Mouse (Mus musculus) liver, adult 2 months (tissue): ENCODE measurements at regions not wholly inside any gene's neighbourhood (a gene's known extent, or its start where the extent isn't known, plus 50 kb on each side); places are given as distances from the start of the nearest gene placed in this dataset.
A peak's percentile ranks its signal among the peaks of the same experiment; 100 is the strongest.

Experiments used
- DNase-seq: peaks from one replicate; pipeline ENCODE4 v3.0.0-alpha.2; 2011; ENCODE audit warnings: low read depth, low spot score; ENCODE audit errors: extremely low read depth
- H3K27ac ChIP-seq: fragments of 200-500 bp; replicated peaks from 2 replicates; pipeline ENCODE4 v1.5.1; 2012; ENCODE audit warnings: low read depth, mild to moderate bottlenecking, control low read depth, inconsistent platforms, low read length; ENCODE audit not compliant: insufficient read depth
- H3K27me3 ChIP-seq: fragments of 200-500 bp; 2 replicates; pipeline ENCODE4 v1.6.1; 2012; ENCODE audit warnings: mild to moderate bottlenecking, moderate library complexity, low read length, inconsistent platforms; ENCODE audit not compliant: control insufficient read depth, insufficient read depth
- H3K36me3 ChIP-seq: fragments of 200-500 bp; 2 replicates; pipeline ENCODE4 v1.6.1; 2012; ENCODE audit warnings: low read length, inconsistent platforms; ENCODE audit not compliant: control insufficient read depth, insufficient read depth
- H3K4me1 ChIP-seq: fragments of 200-500 bp; 2 replicates; pipeline ENCODE4 v1.6.1; 2011; ENCODE audit warnings: low read length; ENCODE audit not compliant: control insufficient read depth, insufficient read depth
- H3K4me3 ChIP-seq: fragments of 200-500 bp; 2 replicates; pipeline ENCODE4 v1.5.1; 2011; ENCODE audit warnings: low read depth, mild to moderate bottlenecking, control low read depth, low read length, moderate library complexity; ENCODE audit not compliant: insufficient read depth
- H3K79me2 ChIP-seq: fragments of 200-500 bp; 2 replicates; pipeline ENCODE4 v1.6.1; 2012; ENCODE audit warnings: inconsistent platforms, mild to moderate bottlenecking, low read length, moderate library complexity; ENCODE audit not compliant: control insufficient read depth, insufficient read depth
- H3K9ac ChIP-seq: fragments of 200-500 bp; 2 replicates; pipeline ENCODE4 v1.6.1; 2012; ENCODE audit warnings: low read depth, mild to moderate bottlenecking, control low read depth, inconsistent platforms, low read length
- CTCF ChIP-seq: fragments of 200-500 bp; IDR thresholded peaks from 2 replicates; pipeline ENCODE4 v1.5.1; 2011; ENCODE audit warnings: low read depth, low read length, control low read depth
- POLR2A ChIP-seq: fragments of 200-500 bp; IDR thresholded peaks from 2 replicates; pipeline ENCODE4 v1.6.1; 2011; ENCODE audit warnings: low read length, control low read depth; ENCODE audit not compliant: insufficient read depth; ENCODE audit errors: extremely low read depth
- WGBS: fragments of 180-500 bp; shearing (Covaris S2); methylation state at CpG from one replicate; pipeline ENCODE4 v1.1.7; 2018; 5-methylcytosine and 5-hydroxymethylcytosine counted together

DNA sequence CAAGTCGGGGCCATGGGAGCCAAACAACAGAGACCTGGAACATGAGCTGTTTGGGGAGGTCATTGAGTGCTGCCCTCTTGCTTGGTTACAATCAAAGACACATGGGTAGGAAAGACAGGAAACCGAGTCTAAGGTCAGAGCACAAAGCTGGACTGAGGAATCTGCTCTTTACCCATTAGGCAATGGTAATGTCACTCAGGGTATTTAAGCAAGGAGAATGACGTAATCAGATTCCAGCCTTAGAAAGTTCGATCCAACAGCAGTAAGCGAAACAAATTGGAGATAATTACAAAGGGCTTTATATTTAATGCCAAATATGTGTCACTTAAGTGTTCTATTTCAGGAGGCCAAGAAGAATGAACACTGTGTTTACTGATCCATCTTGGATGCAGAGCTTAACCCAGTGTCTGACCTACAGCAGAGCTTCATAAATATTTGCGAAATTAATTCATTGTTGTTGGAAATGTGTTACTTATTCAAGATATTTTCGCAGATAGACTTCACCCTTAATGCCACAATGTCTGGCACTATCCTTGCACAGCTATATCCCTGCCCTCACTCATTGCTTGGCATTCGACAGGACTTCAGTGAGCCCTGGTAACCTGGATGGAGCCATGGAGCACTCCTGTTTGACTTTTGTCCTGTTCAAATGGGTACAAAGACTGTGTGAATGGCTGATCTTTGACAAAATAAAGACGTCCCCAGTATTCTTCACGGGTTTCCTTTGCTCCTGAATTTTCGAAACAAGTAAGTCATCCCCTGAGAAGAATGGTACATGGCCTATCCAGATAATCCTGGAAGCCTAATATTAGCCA, 56.2 kb upstream of the Ptgfr start:
- Histone ChIP-seq H3K36me3 (no peaks in the 10 kb centered on the region), H3K9ac (no peak overlapping the region), H3K27ac (peak overlapping the region; percentile 38), H3K27me3 (no peaks in the 10 kb centered on the region), H3K4me3 (no peak overlapping the region), H3K4me1 (peaks cover 12% of the 10 kb centered on the region; the same call in 1 of the 2 replicates), H3K79me2 (no peaks in the 10 kb centered on the region)
- TF ChIP-seq CTCF: no peak
- no peak for TF ChIP-seq POLR2A
- 41% methylated on average over 11 of the region's 11 CpGs for WGBS
- peak; percentile 98 for DNase-seq

DNA sequence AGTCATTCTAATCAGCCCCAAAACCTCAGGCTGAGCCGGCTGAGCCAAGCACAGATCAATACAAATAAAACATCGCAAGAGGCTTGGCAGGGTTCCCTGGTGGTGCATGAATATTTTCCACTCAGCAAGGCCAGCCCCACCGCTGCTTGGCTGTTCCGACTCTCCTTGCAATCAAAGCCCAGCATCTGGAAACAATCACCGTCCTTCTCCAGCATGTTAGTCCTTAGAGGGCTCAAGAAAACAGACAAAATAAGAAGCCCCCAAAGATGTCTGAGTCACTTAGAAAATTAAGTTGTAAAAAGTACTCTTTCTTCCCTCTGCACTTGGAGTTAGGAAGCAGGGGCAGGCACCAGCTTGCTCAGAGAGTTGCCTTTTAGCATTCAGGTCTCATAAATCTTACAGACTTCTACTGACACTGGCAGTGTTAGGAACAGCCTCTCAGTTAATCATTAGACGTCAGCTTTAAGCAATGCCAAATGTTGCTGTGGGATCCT, 54.4 kb upstream of the Ptgfr start:
- no peaks in the 10 kb centered on the region for H3K79me2 ChIP-seq
- H3K27me3 ChIP-seq: no peaks in the 10 kb centered on the region
- peak overlapping the region; percentile 67 for H3K27ac ChIP-seq
- no peak overlapping the region for H3K9ac ChIP-seq
- H3K36me3 ChIP-seq: no peaks in the 10 kb centered on the region
- no peak overlapping the region for H3K4me3 ChIP-seq
- H3K4me1 ChIP-seq: peaks cover 12% of the 10 kb centered on the region; the same call in 1 of the 2 replicates
- WGBS: 9% methylated on average over 6 of the region's 6 CpGs
- DNase-seq: peak; percentile 92
- TF ChIP-seq POLR2A: no peak
- TF ChIP-seq CTCF: no peak

- Histone ChIP-seq H3K27ac (no peak overlapping the region), H3K4me3 (no peak overlapping the region), H3K36me3 (no peaks in the 10 kb centered on the region), H3K9ac (no peak overlapping the region), H3K79me2 (no peaks in the 10 kb centered on the region), H3K4me1 (peaks cover 12% of the 10 kb centered on the region; the same call in 1 of the 2 replicates), H3K27me3 (no peaks in the 10 kb centered on the region)
- WGBS: 43% methylated on average over 3 of the region's 3 CpGs
- TF ChIP-seq POLR2A (no peak), CTCF (no peak)
- DNase-seq: no peak
Measured at GRCm38 (mm10) chr3:151891336-151891735, 53.9 kb upstream of the Ptgfr start.

- Histone ChIP-seq H3K79me2 (no peaks in the 10 kb centered on the region), H3K4me1 (peaks cover 12% of the 10 kb centered on the region; the same call in 1 of the 2 replicates), H3K27me3 (no peaks in the 10 kb centered on the region), H3K9ac (no peak overlapping the region), H3K4me3 (no peak overlapping the region), H3K27ac (no peak overlapping the region), H3K36me3 (no peaks in the 10 kb centered on the region)
- TF ChIP-seq CTCF (no peak), POLR2A (no peak)
- DNase-seq: no peak
- WGBS: 86% methylated on average over 8 of the region's 8 CpGs
Measured at GRCm38 (mm10) chr3:151889738-151890137, 52.3 kb upstream of the Ptgfr start.
